Mouse (Mus musculus) layer of hippocampus, postnatal 25 days (tissue): ENCODE data around the gene Epha10. TPM values are rescaled to one million over a fixed set of nuclear protein-coding genes. Genes with fewer than 3 reads are reported as not detected.
A peak's percentile ranks its signal among the peaks of the same experiment; 100 is the strongest.

Experiments used
- DNase-seq, 2 experiments: peaks; one replicate each; pipeline ENCODE4 v3.0.0; 2022; ENCODE audit warnings: mixed read lengths in 2 of 2, low spot score in 1 of 2; ENCODE audit errors: extremely low spot score in 1 of 2
- total RNA-seq, 2 experiments: library from RNA; stranded (reverse); gene quantifications; 2 replicates each; pipeline ENCODE4 v1.2.3; 2021

Gene Epha10
- 10 to 100 TPM; 25.8 to 30.6 TPM for total RNA-seq

GRCm38 (mm10) chr4:124880599-124880998 lies at the start of gene Epha10:
Gene Epha10 (plus strand): TSS chr4:124880899.
- DNase-seq, result no peak

GRCm38 (mm10) chr4:124832796-124833195 lies 47.9 kb upstream of the Epha10 start:
- no peak for DNase-seq

GRCm38 (mm10) chr4:124838035-124838700 lies 42.5 kb upstream of the Epha10 start:
- DNase-seq, result no peak

- no peak for DNase-seq
Measured at GRCm38 (mm10) chr4:124840998-124841397, 39.7 kb upstream of the Epha10 start.

- DNase-seq, result no peak
Measured at GRCm38 (mm10) chr4:124843493-124843892, 37.2 kb upstream of the Epha10 start.

GRCm38 (mm10) chr4:124847573-124847972 lies 33.1 kb upstream of the Epha10 start:
- DNase-seq, result peak; percentile 81 to 91

GRCm38 (mm10) chr4:124849631-124850260 lies 31.0 kb upstream of the Epha10 start:
- DNase-seq, result peak; percentile 48 to 51

GRCm38 (mm10) chr4:124850261-124850913 lies 30.3 kb upstream of the Epha10 start, which contains the start of gene Yrdc:
Gene Yrdc (plus strand): TSS chr4:124850679.
- DNase-seq, result peak; percentile 87 to 91

GRCm38 (mm10) chr4:124850933-124851658 lies 29.6 kb upstream of the Epha10 start, which contains the start of gene 1110065P20Rik:
Gene 1110065P20Rik (minus strand): TSS chr4:124851196.
- peak; percentile 56 to 59 for DNase-seq

GRCm38 (mm10) chr4:124856294-124856693 lies 24.4 kb upstream of the Epha10 start:
- DNase-seq, result no peak

GRCm38 (mm10) chr4:124858370-124858769 lies 22.3 kb upstream of the Epha10 start:
- DNase-seq, result no peak

- peak in 1 of 2 experiments; percentile 45 for DNase-seq
Measured at GRCm38 (mm10) chr4:124860446-124860845, 20.3 kb upstream of the Epha10 start.

GRCm38 (mm10) chr4:124861283-124862188 lies 19.2 kb upstream of the Epha10 start, which contains the start of gene Maneal:
Gene Maneal (minus strand): TSS chr4:124862171.
- no peak for DNase-seq

GRCm38 (mm10) chr4:124872719-124873118 lies 8.0 kb upstream of the Epha10 start:
- no peak for DNase-seq

- DNase-seq, result peak; percentile 59 to 77
Measured at GRCm38 (mm10) chr4:124881341-124881908, 726 bp downstream of the Epha10 start.

- peak in 1 of 2 experiments; percentile 34 for DNase-seq
Measured at GRCm38 (mm10) chr4:124882151-124882729, 1.5 kb downstream of the Epha10 start.

GRCm38 (mm10) chr4:124888702-124889101 lies 8.0 kb downstream of the Epha10 start:
- DNase-seq, result no peak

- no peak for DNase-seq
Measured at GRCm38 (mm10) chr4:124889935-124890334, 9.2 kb downstream of the Epha10 start.

- no peak for DNase-seq
Measured at GRCm38 (mm10) chr4:124890831-124891230, 10.1 kb downstream of the Epha10 start.
